Mouse (Mus musculus): Measurements from ENCODE around the gene Gm15448. TPM values are rescaled to one million over a fixed set of nuclear protein-coding genes. Genes with fewer than 3 reads are reported as not detected.

Gm15448 gene
- polyA plus RNA-seq, 1 experiment from 2014 or later: not detected

Other genes with a start within 250 kb of the Gm15448 start
- gene Oscar, start 209.5 kb downstream of the Gm15448 start, polyA plus RNA-seq (2014; fragmentation: Nextera tagmentation; extraction: Ambion mirVana): 0.44 and 0.63 TPM in 2 replicates
- 447 and 581 TPM in 2 replicates for gene Ndufa3, start 208.3 kb downstream of the Gm15448 start, polyA plus RNA-seq (2014; fragmentation: Nextera tagmentation; extraction: Ambion mirVana)
- 31.7 and 37.7 TPM in 2 replicates for gene Tfpt, start 195.8 kb downstream of the Gm15448 start, polyA plus RNA-seq (2014; fragmentation: Nextera tagmentation; extraction: Ambion mirVana)
- gene Prpf31, start 195.7 kb downstream of the Gm15448 start, polyA plus RNA-seq (2014; fragmentation: Nextera tagmentation; extraction: Ambion mirVana): 76.8 and 86.8 TPM in 2 replicates
- 40.5 and 47.7 TPM in 2 replicates for gene Cnot3, start 180.4 kb downstream of the Gm15448 start, polyA plus RNA-seq (2014; fragmentation: Nextera tagmentation; extraction: Ambion mirVana)
- gene Leng1, start 159.8 kb downstream of the Gm15448 start, polyA plus RNA-seq (2014; fragmentation: Nextera tagmentation; extraction: Ambion mirVana): 11.0 and 11.8 TPM in 2 replicates
- gene Tmc4, start 148.1 kb downstream of the Gm15448 start, polyA plus RNA-seq (2014; fragmentation: Nextera tagmentation; extraction: Ambion mirVana): 4.1 and 6.2 TPM in 2 replicates
- gene Tsen34, start 132.8 kb downstream of the Gm15448 start, polyA plus RNA-seq (2014; fragmentation: Nextera tagmentation; extraction: Ambion mirVana): 255 and 265 TPM in 2 replicates
- 74.9 and 76.4 TPM in 2 replicates for gene Mboat7, start 132.2 kb downstream of the Gm15448 start, polyA plus RNA-seq (2014; fragmentation: Nextera tagmentation; extraction: Ambion mirVana)
- 703 and 810 TPM in 2 replicates for gene Rps9, start 121.7 kb downstream of the Gm15448 start, polyA plus RNA-seq (2014; fragmentation: Nextera tagmentation; extraction: Ambion mirVana)
- 0.12 and 0.35 TPM in 2 replicates for gene Pirb, start 105.3 kb downstream of the Gm15448 start, polyA plus RNA-seq (2014; fragmentation: Nextera tagmentation; extraction: Ambion mirVana)
- not detected in 2 replicates for gene Pira2, start 19.4 kb upstream of the Gm15448 start, polyA plus RNA-seq (2014; fragmentation: Nextera tagmentation; extraction: Ambion mirVana)
- not detected in 2 replicates for gene Gm14548, start 72.4 kb upstream of the Gm15448 start, polyA plus RNA-seq (2014; fragmentation: Nextera tagmentation; extraction: Ambion mirVana)
- not detected in 2 replicates for gene Lilra6, start 89.8 kb upstream of the Gm15448 start, polyA plus RNA-seq (2014; fragmentation: Nextera tagmentation; extraction: Ambion mirVana)
- 2.6 and 3.2 TPM in 2 replicates for gene Lair1, start 237.5 kb upstream of the Gm15448 start, polyA plus RNA-seq (2014; fragmentation: Nextera tagmentation; extraction: Ambion mirVana)

All from neural tube, embryonic 14.5 days (tissue).